Mouse (Mus musculus) liver, embryonic 14.5 days (tissue): ENCODE results near the gene Sprr1b. TPM values are rescaled to one million over a fixed set of nuclear protein-coding genes. Genes with fewer than 3 reads are reported as not detected.

ENCODE experiments used
- ATAC-seq: fragments of 200-750 bp; cut with Nextera tagmentation; 2 replicates; pipeline ENCODE4 v1.8.0; 2017; ENCODE audit warnings: moderate number of reproducible peaks, mild to moderate bottlenecking, moderate library complexity; ENCODE audit not compliant: insufficient read depth
- DNase-seq, 3 experiments: peaks; one replicate each; pipeline ENCODE4 v3.0.0-alpha.2; 2012 to 2013; ENCODE audit warnings: low read depth in 3 of 3, low spot score in 3 of 3
- H3K27ac ChIP-seq: fragments of 300-500 bp; sonication (generic); 2 replicates; pipeline ENCODE4 v1.5.1; 2014; ENCODE audit warnings: moderate library complexity, mild to moderate bottlenecking, control low read depth, inconsistent platforms
- H3K27me3 ChIP-seq: fragments of 300-500 bp; sonication (generic); 2 replicates; pipeline ENCODE4 v1.6.1; 2014; ENCODE audit warnings: mild to moderate bottlenecking, low read length, moderate library complexity; ENCODE audit not compliant: control insufficient read depth, insufficient read depth
- H3K36me3 ChIP-seq: fragments of 300-500 bp; sonication (generic); replicated peaks from 2 replicates; pipeline ENCODE4 v1.6.1; 2014; ENCODE audit warnings: low read depth; ENCODE audit not compliant: control insufficient read depth, insufficient read depth
- H3K4me1 ChIP-seq, 2 experiments: fragments of 200-500 bp in 1 of 2; fragments of 300-500 bp in 1 of 2; sonication (generic) in 1 of 2; replicated peaks; 2 replicates each; pipeline ENCODE4 v1.6.1; 2012 to 2014; ENCODE audit warnings: antibody characterized with exemption in 1 of 2, inconsistent platforms in 1 of 2, low read length in 1 of 2; ENCODE audit not compliant: control insufficient read depth in 2 of 2, insufficient read depth in 2 of 2
- H3K4me2 ChIP-seq: fragments of 300-500 bp; sonication (generic); 2 replicates; pipeline ENCODE4 v1.6.1; 2014; ENCODE audit warnings: low read depth, mild to moderate bottlenecking, control low read depth, moderate library complexity
- H3K4me3 ChIP-seq, 2 experiments: fragments of 200-500 bp in 1 of 2; fragments of 300-500 bp in 1 of 2; sonication (generic) in 1 of 2; 2 replicates each; pipeline ENCODE4 v1.5.1; 2012 to 2014; ENCODE audit warnings: low read depth in 2 of 2, low read length in 2 of 2, mild to moderate bottlenecking in 2 of 2, control low read depth in 1 of 2, inconsistent platforms in 1 of 2, moderate library complexity in 1 of 2; ENCODE audit not compliant: insufficient read depth in 1 of 2
- H3K9ac ChIP-seq: fragments of 300-500 bp; sonication (generic); replicated peaks from 2 replicates; pipeline ENCODE4 v1.6.1; 2014; ENCODE audit warnings: mild to moderate bottlenecking, control low read depth, moderate library complexity
- H3K9me3 ChIP-seq: fragments of 300-500 bp; sonication (generic); 2 replicates; pipeline ENCODE4 v1.6.1; 2016; ENCODE audit warnings: low read length, mixed read lengths; ENCODE audit not compliant: control insufficient read depth
- CTCF ChIP-seq: IDR thresholded peaks from 2 replicates; pipeline ENCODE4 v1.5.1; 2016; ENCODE audit warnings: antibody characterized with exemption, low read depth, control low read depth
- EP300 ChIP-seq: IDR thresholded peaks from 2 replicates; pipeline ENCODE4 v1.6.1; 2016; ENCODE audit warnings: antibody characterized with exemption, low read depth
- WGBS: fragments of 180-500 bp; shearing (Covaris S2); extraction: QIAGEN DNeasy Blood & Tissue Kit; methylation state at CpG from one replicate; pipeline ENCODE4 v1.1.7; 2014; ENCODE audit not compliant: insufficient replicate concordance; 5-methylcytosine and 5-hydroxymethylcytosine counted together
- polyA plus RNA-seq, 2 experiments: library from polyadenylated mRNA; depleted of rRNA in 1 of 2; stranded (reverse) in 1 of 2; unstranded in 1 of 2; fragments of >200 nt; fragmentation: Nextera tagmentation in 1 of 2; extraction: Ambion mirVana in 1 of 2; gene quantifications; 2 replicates each; pipeline versions ENCODE4 v1.2.1 to v1.2.3; 2012 to 2014

Sprr1b gene
- polyA plus RNA-seq, 2 experiments, result not detected

DNA sequence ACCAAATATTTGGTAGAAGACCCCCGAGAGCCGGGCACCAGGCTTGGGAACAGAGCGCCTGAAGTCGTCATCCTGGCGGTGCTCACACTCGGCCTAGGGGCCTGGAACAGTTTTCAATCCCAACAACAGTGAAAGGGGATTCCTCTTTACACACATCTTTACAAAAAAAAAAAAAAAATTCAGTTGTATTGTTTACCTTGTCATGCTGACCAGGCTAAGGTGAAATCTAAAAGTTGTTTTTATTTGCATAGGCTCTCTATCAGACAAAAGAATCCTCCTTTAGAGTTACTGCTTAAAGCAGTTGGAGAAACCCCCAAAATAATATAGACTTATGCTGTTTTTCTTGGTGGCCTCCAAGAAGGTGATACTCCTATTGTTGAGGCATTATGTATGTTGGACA lies 9.3 kb downstream of the Sprr1b start, which contains the start of gene Gm9774:
Gene Gm9774, minus strand, starts transcription at position 101 of the 400 bp plus-strand sequence.
- H3K4me2 ChIP-seq, result no peak within 1 kb of the TSS
- no peak for DNase-seq
- TF ChIP-seq CTCF, result no peak
- TF ChIP-seq EP300, result no peak
- H3K4me1 ChIP-seq, result no peaks in the 10 kb centered on the region
- H3K9me3 ChIP-seq, result no peaks in the 10 kb centered on the region
- no peak within 1 kb of the TSS for H3K4me3 ChIP-seq
- H3K36me3 ChIP-seq, result no peaks in the 10 kb centered on the region
- ATAC-seq, result no peak
- no peak within 1 kb of the TSS for H3K27ac ChIP-seq
- WGBS, result 75% methylated on average over 6 of the region's 6 CpGs
- no peak within 1 kb of the TSS for H3K9ac ChIP-seq
- H3K27me3 ChIP-seq, result no peaks in the 10 kb centered on the region

DNA sequence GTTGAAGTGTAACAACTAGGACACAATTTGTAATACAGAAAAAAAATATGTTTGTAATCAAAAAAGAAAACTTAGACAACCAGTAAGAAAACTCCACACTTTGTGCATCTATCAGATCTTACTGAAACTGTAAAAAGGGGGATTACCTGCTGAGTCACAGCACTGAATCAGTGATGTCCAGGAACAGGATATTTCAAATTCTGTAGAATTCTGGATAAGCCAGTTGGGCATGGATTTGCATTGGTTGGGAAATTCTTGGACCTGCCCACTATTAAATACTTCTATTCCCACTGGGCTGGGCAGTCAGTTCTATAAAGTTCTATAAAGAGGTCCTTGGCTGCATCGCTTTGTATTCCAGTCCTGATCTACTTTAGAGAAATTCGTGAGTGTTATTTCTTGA lies 20.8 kb downstream of the Sprr1b start, which contains the start of gene Sprr2j-ps:
Gene Sprr2j-ps, plus strand, starts transcription at position 301 of the 400 bp plus-strand sequence.
- no peaks in the 10 kb centered on the region for H3K27me3 ChIP-seq
- H3K27ac ChIP-seq, result no peak within 1 kb of the TSS
- DNase-seq, result no peak
- no peak for ATAC-seq
- H3K9me3 ChIP-seq, result no peaks in the 10 kb centered on the region
- WGBS, result 62% methylated on average over 2 of the region's 2 CpGs
- no peak for TF ChIP-seq EP300
- H3K36me3 ChIP-seq, result no peaks in the 10 kb centered on the region
- H3K4me2 ChIP-seq, result no peak within 1 kb of the TSS
- no peak within 1 kb of the TSS for H3K9ac ChIP-seq
- no peaks in the 10 kb centered on the region for H3K4me1 ChIP-seq
- H3K4me3 ChIP-seq, result no peak within 1 kb of the TSS

DNA sequence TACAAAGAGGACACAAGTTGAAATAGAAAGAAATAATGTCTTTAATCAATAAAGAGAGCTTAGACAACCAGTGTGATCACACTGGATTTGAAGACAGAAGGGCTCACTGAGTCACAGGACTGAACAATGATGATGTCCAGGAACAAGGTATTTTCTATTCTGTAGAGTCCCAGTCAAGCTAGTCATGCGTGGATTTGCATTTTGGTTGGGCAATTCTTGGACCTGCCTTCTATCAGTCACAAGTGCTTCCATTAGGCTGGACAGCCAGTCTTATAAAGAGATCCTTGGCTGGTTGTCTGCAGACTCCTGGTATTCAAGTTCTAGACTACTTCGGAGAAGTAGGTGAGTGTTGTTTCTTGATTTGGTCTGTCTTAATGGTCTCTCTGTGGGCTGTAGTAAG lies 30.9 kb downstream of the Sprr1b start, which contains the start of gene Sprr2i:
Gene Sprr2i, plus strand, starts transcription at position 301 of the 400 bp plus-strand sequence.
- Histone ChIP-seq H3K4me1 (no peaks in the 10 kb centered on the region), H3K36me3 (no peaks in the 10 kb centered on the region), H3K4me2 (no peak within 1 kb of the TSS), H3K27me3 (no peaks in the 10 kb centered on the region), H3K9me3 (no peaks in the 10 kb centered on the region), H3K9ac (no peak within 1 kb of the TSS), H3K4me3 (no peak within 1 kb of the TSS), H3K27ac (no peak within 1 kb of the TSS)
- WGBS, result 57% methylated on average over 2 of the region's 2 CpGs
- no peak for ATAC-seq
- TF ChIP-seq CTCF (no peak), EP300 (no peak)
- no peak for DNase-seq

DNA sequence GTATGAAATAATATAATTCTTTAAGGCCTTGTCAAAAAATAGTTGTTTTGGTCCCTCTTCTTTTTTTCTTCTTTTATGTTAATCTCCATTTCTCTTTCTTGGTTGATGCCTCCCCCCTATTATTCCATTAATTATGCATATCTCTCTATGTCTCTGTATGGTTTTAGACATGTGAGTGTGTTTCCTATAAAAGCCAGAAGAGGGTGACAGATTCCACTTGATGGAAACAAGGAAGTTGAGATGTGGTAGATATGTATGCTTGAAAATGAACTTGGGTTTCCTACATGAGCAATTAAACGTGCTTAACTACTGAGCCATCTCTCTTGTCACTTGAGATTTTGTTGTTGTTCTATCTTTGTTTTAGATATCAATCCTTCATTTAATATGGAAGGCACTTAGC lies 44.3 kb downstream of the Sprr1b start:
- 21% methylated on average over 1 of the region's 1 CpGs for WGBS
- DNase-seq, result no peak
- H3K27ac ChIP-seq, result no peak overlapping the region

More for the DNA sequence above, 44.3 kb downstream of the Sprr1b start:
- Histone ChIP-seq H3K4me1 (no peaks in the 10 kb centered on the region), H3K36me3 (no peaks in the 10 kb centered on the region), H3K4me2 (no peak overlapping the region), H3K9ac (no peak overlapping the region), H3K9me3 (no peaks in the 10 kb centered on the region), H3K27me3 (no peaks in the 10 kb centered on the region), H3K4me3 (no peak overlapping the region)
- no peak for ATAC-seq
- TF ChIP-seq EP300 (no peak), CTCF (no peak)

Other genes starting within 250 kb of the Sprr1b start
- 0.03 TPM in 1 of 2 replicates, not detected in the other for gene Sprr2a1, start 223.0 kb downstream of the Sprr1b start, polyA plus RNA-seq (2012; rRNA removed)
- 0.09 TPM in 1 of 2 replicates, not detected in the other for gene Sprr2a1, start 223.0 kb downstream of the Sprr1b start, polyA plus RNA-seq (2014; fragmentation: Nextera tagmentation; extraction: Ambion mirVana)
- gene Sprr2a2, start 222.9 kb downstream of the Sprr1b start, polyA plus RNA-seq (2012; rRNA removed), result 0.18 and 0.63 TPM in 2 replicates
- 0.19 and 0.30 TPM in 2 replicates for gene Sprr2a2, start 222.9 kb downstream of the Sprr1b start, polyA plus RNA-seq (2014; fragmentation: Nextera tagmentation; extraction: Ambion mirVana)
- not detected in 2 replicates for gene Sprr2a3, start 153.4 kb downstream of the Sprr1b start, polyA plus RNA-seq (2012; rRNA removed)
- gene Sprr2a3, start 153.4 kb downstream of the Sprr1b start, polyA plus RNA-seq (2014; fragmentation: Nextera tagmentation; extraction: Ambion mirVana), result not detected in 2 replicates
- not detected in 2 replicates for gene Sprr2b, start 122.2 kb downstream of the Sprr1b start, polyA plus RNA-seq (2012; rRNA removed)
- gene Sprr2b, start 122.2 kb downstream of the Sprr1b start, polyA plus RNA-seq (2014; fragmentation: Nextera tagmentation; extraction: Ambion mirVana), result not detected in 2 replicates
- gene Sprr2d, start 99.6 kb downstream of the Sprr1b start, polyA plus RNA-seq (2012; rRNA removed), result not detected in 2 replicates
- gene Sprr2d, start 99.6 kb downstream of the Sprr1b start, polyA plus RNA-seq (2014; fragmentation: Nextera tagmentation; extraction: Ambion mirVana), result not detected in 2 replicates
- gene Sprr2e, start 86.6 kb downstream of the Sprr1b start, polyA plus RNA-seq (2012; rRNA removed), result not detected in 2 replicates
- gene Sprr2e, start 86.6 kb downstream of the Sprr1b start, polyA plus RNA-seq (2014; fragmentation: Nextera tagmentation; extraction: Ambion mirVana), result not detected in 2 replicates
- not detected in 2 replicates for gene Sprr2f, start 73.6 kb downstream of the Sprr1b start, polyA plus RNA-seq (2012; rRNA removed)
- gene Sprr2f, start 73.6 kb downstream of the Sprr1b start, polyA plus RNA-seq (2014; fragmentation: Nextera tagmentation; extraction: Ambion mirVana), result not detected in 2 replicates
- gene Sprr2h, start 53.1 kb downstream of the Sprr1b start, polyA plus RNA-seq (2012; rRNA removed), result not detected in 2 replicates
- gene Sprr2h, start 53.1 kb downstream of the Sprr1b start, polyA plus RNA-seq (2014; fragmentation: Nextera tagmentation; extraction: Ambion mirVana), result not detected in 2 replicates
- not detected in 2 replicates for gene Sprr2i, start 30.8 kb downstream of the Sprr1b start, polyA plus RNA-seq (2012; rRNA removed)
- gene Sprr2i, start 30.8 kb downstream of the Sprr1b start, polyA plus RNA-seq (2014; fragmentation: Nextera tagmentation; extraction: Ambion mirVana), result not detected in 2 replicates
- not detected in 2 replicates for gene Sprr2j-ps, start 20.7 kb downstream of the Sprr1b start, polyA plus RNA-seq (2012; rRNA removed)
- gene Sprr2j-ps, start 20.7 kb downstream of the Sprr1b start, polyA plus RNA-seq (2014; fragmentation: Nextera tagmentation; extraction: Ambion mirVana), result not detected in 2 replicates
- gene Gm9774, start 9.4 kb downstream of the Sprr1b start, polyA plus RNA-seq (2012; rRNA removed), result 2.7 and 3.8 TPM in 2 replicates
- gene Gm9774, start 9.4 kb downstream of the Sprr1b start, polyA plus RNA-seq (2014; fragmentation: Nextera tagmentation; extraction: Ambion mirVana), result 5.1 and 5.6 TPM in 2 replicates
- gene Sprr2k, start 6.2 kb downstream of the Sprr1b start, polyA plus RNA-seq (2012; rRNA removed), result not detected in 2 replicates
- not detected in 2 replicates for gene Sprr2k, start 6.2 kb downstream of the Sprr1b start, polyA plus RNA-seq (2014; fragmentation: Nextera tagmentation; extraction: Ambion mirVana)
- gene Sprr3, start 19.9 kb upstream of the Sprr1b start, polyA plus RNA-seq (2012; rRNA removed), result not detected in 2 replicates
- gene Sprr3, start 19.9 kb upstream of the Sprr1b start, polyA plus RNA-seq (2014; fragmentation: Nextera tagmentation; extraction: Ambion mirVana), result not detected in 2 replicates
- gene Sprr1a, start 47.1 kb upstream of the Sprr1b start, polyA plus RNA-seq (2012; rRNA removed), result not detected in 2 replicates
- not detected in 2 replicates for gene Sprr1a, start 47.1 kb upstream of the Sprr1b start, polyA plus RNA-seq (2014; fragmentation: Nextera tagmentation; extraction: Ambion mirVana)
- gene Sprr4, start 61.7 kb upstream of the Sprr1b start, polyA plus RNA-seq (2012; rRNA removed), result not detected in 2 replicates
- gene Sprr4, start 61.7 kb upstream of the Sprr1b start, polyA plus RNA-seq (2014; fragmentation: Nextera tagmentation; extraction: Ambion mirVana), result not detected in 2 replicates
- gene 2310046K23Rik, start 95.7 kb upstream of the Sprr1b start, polyA plus RNA-seq (2012; rRNA removed), result not detected in 2 replicates
- gene 2310046K23Rik, start 95.7 kb upstream of the Sprr1b start, polyA plus RNA-seq (2014; fragmentation: Nextera tagmentation; extraction: Ambion mirVana), result not detected in 2 replicates
- 0.02 and 0.03 TPM in 2 replicates for gene Ivl, start 134.9 kb upstream of the Sprr1b start, polyA plus RNA-seq (2012; rRNA removed)
- not detected in 2 replicates for gene Ivl, start 134.9 kb upstream of the Sprr1b start, polyA plus RNA-seq (2014; fragmentation: Nextera tagmentation; extraction: Ambion mirVana)
- gene Smcp, start 150.2 kb upstream of the Sprr1b start, polyA plus RNA-seq (2012; rRNA removed), result 0.22 TPM in 1 of 2 replicates, not detected in the other
- not detected in 2 replicates for gene Smcp, start 150.2 kb upstream of the Sprr1b start, polyA plus RNA-seq (2014; fragmentation: Nextera tagmentation; extraction: Ambion mirVana)
- gene 2210017I01Rik, start 168.7 kb upstream of the Sprr1b start, polyA plus RNA-seq (2012; rRNA removed), result not detected in 2 replicates
- not detected in 2 replicates for gene 2210017I01Rik, start 168.7 kb upstream of the Sprr1b start, polyA plus RNA-seq (2014; fragmentation: Nextera tagmentation; extraction: Ambion mirVana)
- gene Lce6a, start 182.9 kb upstream of the Sprr1b start, polyA plus RNA-seq (2012; rRNA removed), result not detected in 2 replicates
- gene Lce6a, start 182.9 kb upstream of the Sprr1b start, polyA plus RNA-seq (2014; fragmentation: Nextera tagmentation; extraction: Ambion mirVana), result not detected in 2 replicates
- gene Lce1a1, start 209.5 kb upstream of the Sprr1b start, polyA plus RNA-seq (2012; rRNA removed), result not detected in 2 replicates
- gene Lce1a1, start 209.5 kb upstream of the Sprr1b start, polyA plus RNA-seq (2014; fragmentation: Nextera tagmentation; extraction: Ambion mirVana), result not detected in 2 replicates
- gene Lce1b, start 218.1 kb upstream of the Sprr1b start, polyA plus RNA-seq (2012; rRNA removed), result not detected in 2 replicates
- gene Lce1b, start 218.1 kb upstream of the Sprr1b start, polyA plus RNA-seq (2014; fragmentation: Nextera tagmentation; extraction: Ambion mirVana), result not detected in 2 replicates
- gene Lce1a2, start 231.5 kb upstream of the Sprr1b start, polyA plus RNA-seq (2012; rRNA removed), result not detected in 2 replicates
- not detected in 2 replicates for gene Lce1a2, start 231.5 kb upstream of the Sprr1b start, polyA plus RNA-seq (2014; fragmentation: Nextera tagmentation; extraction: Ambion mirVana)
- not detected in 2 replicates for gene Lce1c, start 240.5 kb upstream of the Sprr1b start, polyA plus RNA-seq (2012; rRNA removed)
- gene Lce1c, start 240.5 kb upstream of the Sprr1b start, polyA plus RNA-seq (2014; fragmentation: Nextera tagmentation; extraction: Ambion mirVana), result not detected in 2 replicates
- not detected in 2 replicates for gene Lce1d, start 248.4 kb upstream of the Sprr1b start, polyA plus RNA-seq (2012; rRNA removed)
- gene Lce1d, start 248.4 kb upstream of the Sprr1b start, polyA plus RNA-seq (2014; fragmentation: Nextera tagmentation; extraction: Ambion mirVana), result not detected in 2 replicates